ENCODE assay signal across 10 mouse cellular contexts in the genomic region with DNA sequence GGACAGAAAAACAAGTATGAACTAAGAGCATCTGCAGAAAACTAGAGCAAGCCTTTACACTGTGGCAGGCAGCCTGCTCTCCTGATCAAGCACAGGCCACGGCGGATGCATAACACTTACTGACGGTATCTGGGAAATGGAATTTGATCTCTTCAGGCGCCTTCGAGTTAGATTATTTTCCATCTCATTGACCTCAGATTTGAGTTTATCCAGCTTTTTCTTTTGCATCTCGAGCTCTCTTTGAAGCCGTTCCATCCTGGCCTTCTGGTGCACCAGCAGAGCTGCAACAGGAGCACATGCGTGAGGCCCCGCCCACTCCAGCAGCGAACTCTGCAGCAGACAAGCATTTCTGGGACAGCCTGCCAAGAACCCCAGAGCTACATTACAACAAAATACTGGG. TPM values are rescaled to one million over a fixed set of nuclear protein-coding genes. Genes with fewer than 3 reads are reported as not detected.
A peak's percentile ranks its signal among the peaks of the same experiment; 100 is the strongest.
DNase-seq lines count a peak whose midpoint lies in the region; ATAC-seq lines count a peak whose summit lies in the region.
"Had no signal": no experiment of that assay in that cellular context is flagged by ENCODE, and none has a peak within 500 bp of the region (broad histone marks: within the 10 kb centered on the region; RNA-seq: fewer than 3 reads in every experiment).

No protein-coding gene starts in this region.

- H3K4me2 ChIP-seq in hindbrain, embryonic 15.5 days: no peak overlapping the region

- no peaks in the 10 kb centered on the region for H3K27me3 ChIP-seq in hindbrain, embryonic 15.5 days
- H3K27me3 ChIP-seq in hindbrain, embryonic 10.5 days (ENCODE audit: insufficient read depth, poor library complexity, severe bottlenecking): no peaks in the 10 kb centered on the region

- peaks cover 3% of the 10 kb centered on the region; the same call in 1 of the 2 replicates for H3K4me1 ChIP-seq in hindbrain, embryonic 15.5 days (replicated peaks)
- no peaks in the 10 kb centered on the region for H3K4me1 ChIP-seq in hindbrain, embryonic 10.5 days (replicated peaks)

- H3K4me3 ChIP-seq in hindbrain, embryonic 15.5 days: no peak overlapping the region
- H3K4me3 ChIP-seq in hindbrain, embryonic 10.5 days: no peak overlapping the region

- H3K27ac ChIP-seq in hindbrain, embryonic 15.5 days (replicated peaks): no peak overlapping the region
- H3K27ac ChIP-seq in hindbrain, embryonic 10.5 days: no peak overlapping the region
- H3K27ac ChIP-seq: macrophage had no signal

- H3K36me3 ChIP-seq in hindbrain, embryonic 15.5 days: peaks cover 29% of the 10 kb centered on the region
- H3K36me3 ChIP-seq in hindbrain, embryonic 10.5 days: peaks cover 77% of the 10 kb centered on the region

- 0 out of 2 replicates have a peak, but pooled peaks have one; percentile 46 for ATAC-seq in hindbrain, embryonic 15.5 days (ENCODE audit: low FRiP score, low read depth)
- ATAC-seq: intestine, embryonic 16.5 days had no signal

- no peak overlapping the region for H3K9ac ChIP-seq in hindbrain, embryonic 15.5 days

- no peak for DNase-seq in hindbrain, embryonic 10.5 days (ENCODE audit: low spot score)
- DNase-seq in lung, postnatal 10 days: peak; percentile 16
- no peak for DNase-seq in lung, postnatal 25 days (ENCODE audit: low spot score)
- peak; percentile 29 for DNase-seq in cerebellum, adult 11 months
- DNase-seq in kidney, postnatal 36 days: peak; percentile 29 to 61
- DNase-seq in urinary bladder, adult 2 months (ENCODE audit: low spot score): no peak
- DNase-seq: right cerebral cortex, postnatal 25 days had no signal

- 66% methylated on average over 10 of the region's 10 CpGs for WGBS in hindbrain, embryonic 15.5 days
- 85% methylated on average over 10 of the region's 10 CpGs for WGBS in hindbrain, embryonic 10.5 days

- no peaks in the 10 kb centered on the region for H3K9me3 ChIP-seq in hindbrain, embryonic 15.5 days
- no peaks in the 10 kb centered on the region for H3K9me3 ChIP-seq in hindbrain, embryonic 10.5 days

RNA-seq across cellular contexts. Expression of gene Tab2, which starts 44.8 kb away (rescaled TPM):
- 12.2 and 13.8 TPM in 2 replicates for polyA plus RNA-seq in hindbrain, embryonic 15.5 days (2015; fragmentation: Nextera tagmentation; extraction: Ambion mirVana)
- polyA plus RNA-seq in hindbrain, embryonic 10.5 days (2016; fragmentation: Nextera tagmentation; extraction: Ambion mirVana): 12.1 and 16.7 TPM in 2 replicates
- 35.7 and 49.9 TPM in 2 replicates for polyA plus RNA-seq in urinary bladder, adult 2 months (2012; rRNA removed)

Comparison
In these comparisons a context has a peak if more than half of its experiments do, and no peak if none do; other contexts are left out.
1. DNase-seq: peak in lung, postnatal 10 days (single experiment), cerebellum, adult 11 months (single experiment) and kidney, postnatal 36 days (2 of 2); none in hindbrain, embryonic 10.5 days (single experiment), lung, postnatal 25 days (single experiment) and urinary bladder, adult 2 months (single experiment).